Mouse (Mus musculus): ENCODE measurements around the gene Txn2.

Gene Txn2

DNA sequence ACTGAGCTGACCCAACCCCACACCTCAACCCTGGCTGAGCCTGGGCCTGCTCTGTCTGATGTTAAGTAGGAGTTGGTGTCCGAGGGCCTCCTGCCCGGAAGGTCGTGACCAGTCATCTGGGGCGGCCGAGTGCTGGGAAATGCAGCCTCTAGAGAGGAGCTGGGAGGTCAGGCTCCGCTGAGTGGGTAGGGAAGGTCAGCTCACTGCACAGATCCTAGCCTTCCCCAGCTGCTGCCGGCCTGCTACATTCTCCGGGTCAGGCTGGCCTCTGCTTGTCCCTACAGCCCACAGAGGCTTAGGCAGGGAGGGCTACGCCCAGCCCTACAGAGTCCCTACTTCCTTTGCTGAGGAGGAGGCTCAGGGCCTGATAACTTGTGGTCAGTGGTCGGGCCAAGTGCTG is 22.3 kb downstream of the Txn2 start:
- DNase-seq (ENCODE audit: low spot score): no peak

DNA sequence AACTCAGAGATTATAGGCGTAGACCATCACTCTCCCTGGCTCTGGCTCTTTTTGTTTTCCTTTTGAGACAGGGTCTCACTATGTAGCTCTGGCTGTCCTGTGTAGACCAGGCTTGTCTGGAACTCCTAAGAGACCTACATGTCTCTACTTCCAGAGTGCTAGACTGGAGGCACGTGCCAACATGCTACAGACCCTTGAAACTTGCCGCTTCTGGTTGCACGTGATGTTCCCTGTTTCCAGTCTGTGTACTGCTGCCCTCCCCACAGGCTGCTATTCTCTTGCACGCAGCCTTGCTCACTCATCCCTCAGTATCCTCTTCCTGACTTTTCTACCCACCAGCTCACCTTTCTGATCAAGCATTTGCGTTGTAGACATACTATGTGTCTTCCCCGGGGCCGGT is 22.7 kb downstream of the Txn2 start:
- no peak for DNase-seq (ENCODE audit: low spot score)

DNA sequence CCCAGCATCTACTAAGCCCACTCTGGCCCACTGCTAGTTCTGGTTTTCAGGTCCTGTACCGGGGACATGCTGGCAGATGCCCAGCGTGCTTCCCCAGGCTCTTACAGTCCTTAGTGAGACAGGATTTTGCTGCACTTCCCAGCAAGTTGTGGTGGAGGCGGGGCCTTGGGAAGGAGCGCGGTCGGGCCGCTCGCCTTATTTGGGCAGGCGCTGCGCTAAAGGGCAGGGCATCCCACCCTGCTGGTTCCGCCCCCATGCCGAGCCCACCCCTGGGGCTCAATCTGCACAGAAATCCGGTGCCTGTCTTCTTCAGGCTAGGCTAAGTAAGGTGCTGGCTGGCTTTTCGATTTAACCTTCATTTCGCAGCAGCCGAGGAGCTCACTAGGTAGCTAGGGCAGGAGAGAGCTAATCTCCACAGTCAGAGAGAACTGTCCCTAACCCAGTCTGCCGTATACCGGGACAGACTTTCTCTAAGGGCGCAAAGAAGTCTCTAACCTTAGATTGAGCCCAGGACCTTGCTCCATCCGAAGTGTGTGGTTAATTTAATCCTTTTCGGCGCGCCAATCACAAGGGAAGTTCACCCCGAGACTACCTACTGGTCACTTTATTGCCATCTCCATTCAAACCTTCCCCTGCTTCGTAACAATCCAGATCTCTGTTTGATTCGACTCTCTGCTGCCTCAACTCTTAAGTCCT is 23.4 kb downstream of the Txn2 start:
- peak; percentile 51 for DNase-seq (ENCODE audit: low spot score)

GRCm38 (mm10) chr15:77904363-77904892 is 24.4 kb downstream of the Txn2 start:
- peak; percentile 35 for DNase-seq (ENCODE audit: low spot score)

DNA sequence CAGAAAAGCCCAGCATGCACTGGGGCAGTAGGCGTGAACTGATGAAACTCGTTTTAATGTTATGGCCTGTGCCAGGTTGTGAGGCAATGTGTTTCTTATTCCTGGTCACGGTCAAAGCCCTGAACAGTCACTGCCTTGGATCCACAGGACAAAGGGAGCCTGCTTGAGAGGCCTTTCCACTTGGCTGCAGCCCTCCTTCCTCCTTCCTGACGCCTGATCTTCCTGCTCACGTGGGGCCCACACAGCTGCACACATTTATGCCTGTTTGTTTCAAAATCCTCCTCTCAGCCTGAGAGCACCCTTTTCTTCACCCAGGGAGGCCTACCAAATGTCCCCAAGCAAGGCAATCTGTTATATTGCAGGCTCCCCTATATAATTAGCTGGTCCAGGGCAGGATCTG is 25.6 kb downstream of the Txn2 start:
- no peak for DNase-seq (ENCODE audit: low spot score)

DNA sequence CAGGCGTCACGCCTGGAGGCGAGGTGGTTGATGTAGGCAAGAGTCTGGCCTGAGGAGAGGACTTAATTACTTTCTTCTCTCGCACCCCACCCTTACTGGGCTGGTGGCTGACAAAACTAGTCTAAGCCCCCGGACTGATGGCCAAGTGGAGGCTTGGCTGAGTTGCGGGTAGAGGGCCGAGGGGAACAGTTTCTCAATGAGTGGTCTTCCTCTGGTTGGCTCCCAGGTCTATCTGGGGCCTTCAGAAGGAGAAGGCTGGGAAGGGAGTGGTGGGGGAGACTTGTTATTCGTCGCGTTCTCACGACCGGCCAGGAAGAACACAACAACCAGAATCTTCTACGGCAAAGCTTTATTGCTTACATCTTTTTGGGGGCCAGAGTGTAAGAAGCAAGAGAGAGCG is 33.9 kb downstream of the Txn2 start:
- DNase-seq (ENCODE audit: low spot score): no peak

GRCm38 (mm10) chr15:77893292-77893691 is 35.5 kb downstream of the Txn2 start:
- no peak for DNase-seq (ENCODE audit: low spot score)

DNA sequence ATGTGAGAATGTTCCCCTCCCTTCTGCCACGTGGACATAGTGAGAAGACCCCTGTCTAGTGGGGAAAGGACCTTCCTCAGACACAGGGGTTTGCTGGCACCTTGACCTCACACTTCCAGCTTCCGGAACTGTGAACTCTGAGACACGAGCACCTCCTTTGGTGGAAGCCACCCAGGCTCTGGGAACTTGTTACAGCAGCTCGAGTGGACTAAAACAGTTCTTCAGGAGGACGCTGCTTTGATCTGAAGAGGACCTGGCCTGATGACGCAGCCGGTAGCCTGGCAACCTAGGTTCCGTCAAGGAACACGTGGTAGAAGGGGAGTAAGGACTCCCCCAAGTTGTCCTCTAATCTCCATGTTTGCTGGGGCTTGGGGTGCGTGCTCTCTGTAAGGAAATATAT is 36.4 kb downstream of the Txn2 start:
- DNase-seq (ENCODE audit: low spot score): no peak

DNA sequence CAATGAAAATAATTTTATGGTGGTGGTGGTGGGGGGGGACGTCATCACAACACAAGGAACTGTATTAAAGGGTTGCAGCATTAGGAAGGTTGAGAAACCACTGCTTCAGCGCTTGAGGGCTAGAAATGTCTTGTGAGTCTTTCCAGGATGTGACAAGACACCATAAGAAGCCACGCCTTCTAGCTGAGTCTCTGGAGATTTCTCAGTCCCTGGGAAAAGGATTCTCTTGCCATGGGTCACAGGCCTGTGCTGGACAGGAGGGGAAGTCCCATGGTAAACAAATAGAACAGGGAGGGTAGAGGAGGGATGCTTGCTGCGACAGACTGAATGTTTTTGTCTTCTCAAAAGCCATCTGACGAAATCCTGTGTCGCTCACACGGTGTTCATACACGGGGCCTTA is 37.0 kb downstream of the Txn2 start:
- DNase-seq (ENCODE audit: low spot score): no peak

GRCm38 (mm10) chr15:77889761-77890422 is 38.9 kb downstream of the Txn2 start:
- DNase-seq (ENCODE audit: low spot score): no peak

DNA sequence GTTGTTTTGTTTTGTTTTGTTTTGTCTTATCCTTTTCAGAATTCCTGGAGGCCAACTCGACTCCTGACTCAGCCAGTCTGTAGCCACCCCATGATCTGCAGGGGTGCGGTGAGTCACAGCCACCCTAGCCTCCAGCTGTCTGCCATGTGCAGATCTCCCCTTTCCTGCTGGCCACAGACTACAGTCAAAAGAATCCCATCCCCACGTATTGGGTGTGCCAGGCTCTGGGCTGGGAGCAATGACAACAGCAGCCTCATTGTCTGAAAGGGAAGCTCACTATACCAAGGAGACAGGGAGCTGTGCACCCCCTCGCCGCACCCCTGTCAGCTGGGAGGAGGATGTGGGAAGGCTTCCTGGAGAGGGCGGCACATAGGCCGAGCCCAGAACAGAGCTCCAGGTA is 40.5 kb downstream of the Txn2 start:
- DNase-seq (ENCODE audit: low spot score): no peak

DNA sequence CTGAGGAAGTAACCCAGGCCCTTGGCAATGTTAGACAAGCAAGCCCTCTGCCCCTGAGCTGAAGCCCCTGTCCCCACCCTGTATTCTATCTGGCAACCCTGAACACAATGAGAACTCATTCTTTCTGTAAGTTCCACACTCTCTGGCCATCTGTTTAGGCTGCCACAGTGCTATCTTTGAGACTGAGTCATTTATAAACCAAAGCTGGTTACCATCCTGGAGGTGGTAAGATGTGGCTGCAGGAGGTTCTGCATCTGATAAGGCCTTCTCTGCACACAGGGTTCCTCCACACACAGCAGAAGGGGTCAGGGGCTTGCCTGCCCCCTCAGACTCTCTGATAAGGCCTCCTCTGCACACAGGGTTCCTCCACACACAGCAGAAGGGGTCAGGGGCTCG is 41.7 kb downstream of the Txn2 start:
- no peak for DNase-seq (ENCODE audit: low spot score)

GRCm38 (mm10) chr15:77886369-77887092 is 42.3 kb downstream of the Txn2 start:
- no peak for DNase-seq (ENCODE audit: low spot score)

GRCm38 (mm10) chr15:77885945-77886344 is 42.9 kb downstream of the Txn2 start:
- no peak for DNase-seq (ENCODE audit: low spot score)

GRCm38 (mm10) chr15:77885159-77885558 is 43.6 kb downstream of the Txn2 start:
- DNase-seq (ENCODE audit: low spot score): no peak

DNA sequence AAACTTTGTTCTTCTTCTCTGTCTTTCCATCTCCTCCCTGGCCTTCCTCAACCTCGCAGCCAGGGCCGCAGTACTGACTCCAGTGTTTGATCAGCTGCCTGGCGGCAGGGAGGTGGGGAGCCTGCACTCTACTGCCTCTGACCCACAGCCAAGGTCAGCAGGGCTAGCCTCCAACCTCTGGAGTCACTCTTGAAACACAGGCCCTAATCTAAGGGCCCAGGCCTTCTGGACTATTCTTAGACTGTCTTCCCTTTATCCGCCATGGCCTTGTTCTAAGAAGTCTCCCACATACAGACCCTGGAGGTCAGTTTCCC is 45.2 kb downstream of the Txn2 start:
- no peak for DNase-seq (ENCODE audit: low spot score)

- DNase-seq (ENCODE audit: low spot score): no peak
Measured at GRCm38 (mm10) chr15:77882797-77883696, 45.8 kb downstream of the Txn2 start.

DNA sequence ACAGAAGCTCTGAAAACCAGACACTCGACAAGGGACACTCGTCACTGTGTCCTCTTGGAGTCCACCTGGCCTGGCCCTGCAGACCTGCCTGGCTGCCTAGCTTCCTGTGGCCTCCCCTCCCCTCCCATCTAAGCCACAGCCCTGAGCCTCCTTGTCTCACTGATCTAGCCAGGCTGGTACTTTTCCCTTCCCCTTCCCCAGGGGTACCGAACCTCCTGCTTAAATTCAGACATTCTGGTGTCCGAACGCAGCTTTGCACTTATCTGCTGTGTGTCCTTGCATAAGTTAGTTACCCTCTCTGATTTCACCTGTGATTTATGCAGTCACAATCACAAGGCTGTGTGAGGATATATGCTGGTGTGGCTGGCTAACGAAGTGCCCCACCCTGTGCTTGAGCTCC is 46.5 kb downstream of the Txn2 start:
- no peak for DNase-seq (ENCODE audit: low spot score)

- DNase-seq (ENCODE audit: low spot score): no peak
Measured at GRCm38 (mm10) chr15:77881698-77882097, 47.1 kb downstream of the Txn2 start.

GRCm38 (mm10) chr15:77880738-77881137 is 48.1 kb downstream of the Txn2 start:
- DNase-seq (ENCODE audit: low spot score): peak; percentile 27

GRCm38 (mm10) chr15:77879756-77880155 is 49.0 kb downstream of the Txn2 start:
- no peak for DNase-seq (ENCODE audit: low spot score)

DNA sequence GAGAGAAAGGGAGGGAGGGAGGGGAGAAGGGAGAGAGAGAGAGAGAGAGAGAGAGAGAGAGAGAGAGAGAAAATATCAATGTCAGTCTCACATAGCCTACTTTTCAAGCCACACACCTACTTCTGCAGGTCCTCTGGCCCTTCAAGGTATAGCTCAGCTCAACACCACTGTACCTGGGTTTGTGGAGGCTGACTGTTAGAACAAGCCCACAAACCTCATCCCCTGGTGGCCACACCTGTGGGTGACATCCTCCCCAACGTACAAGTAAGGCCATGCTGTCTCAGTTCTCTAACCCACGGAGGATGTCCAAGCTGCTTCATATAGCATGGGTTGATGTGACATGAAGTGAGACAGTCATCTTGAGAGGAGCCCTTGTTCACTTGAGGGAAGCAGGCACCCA is 51.6 kb downstream of the Txn2 start:
- peak; percentile 70 for DNase-seq (ENCODE audit: low spot score)

Data from T-cell, adult 2 months (primary cell).